Mouse (Mus musculus) olfactory bulb, adult 2 months (tissue): ENCODE results near the gene Rere.

Experiments
- CTCF ChIP-seq: fragments of 200-500 bp; IDR thresholded peaks from 2 replicates; pipeline ENCODE4 v1.5.1; 2012; ENCODE audit warnings: low read depth, mild to moderate bottlenecking, low read length, moderate library complexity; ENCODE audit not compliant: insufficient read depth
- POLR2A ChIP-seq: fragments of 200-500 bp; IDR thresholded peaks from 2 replicates; pipeline ENCODE4 v1.6.1; 2012; ENCODE audit warnings: mild to moderate bottlenecking, low read depth, low read length, moderate library complexity; ENCODE audit not compliant: insufficient read depth

DNA sequence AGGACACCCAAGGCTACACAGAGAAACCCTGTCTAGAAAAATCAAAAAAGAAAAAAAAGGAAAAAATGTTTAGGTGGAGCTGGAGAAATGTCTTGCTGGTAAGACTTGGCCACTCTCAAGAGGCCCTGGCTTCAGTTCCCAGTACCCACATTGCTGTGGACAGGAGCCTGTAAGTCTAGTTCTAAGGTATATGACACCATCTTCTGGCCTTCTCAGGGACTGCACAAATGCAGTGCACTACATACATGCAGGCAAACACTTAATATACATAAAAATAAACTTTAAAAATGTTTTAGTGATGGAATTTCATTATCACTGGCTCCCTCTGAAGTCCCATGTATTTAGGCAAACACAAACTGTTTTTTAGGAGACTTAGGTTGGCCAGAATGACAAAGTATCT, 274.3 kb downstream of the Rere start:
- no peak for TF ChIP-seq CTCF
- TF ChIP-seq POLR2A: no peak
